Mouse (Mus musculus): ENCODE results near the gene Slc3a2. TPM values are rescaled to one million over a fixed set of nuclear protein-coding genes. Genes with fewer than 3 reads are reported as not detected.
"Not testable (repeated sequence)": the region's sequence is repeated elsewhere in the genome, so short reads cannot be mapped to it uniquely, and the experiment has no call there.

The Slc3a2 gene
- total and polyA plus RNA-seq, 3 experiments = 41.0 to 61.1 (median 42.2) TPM

GRCm38 (mm10) chr19:8721378-8721777 lies 1.8 kb downstream of the Slc3a2 start:
- WGBS = 63% methylated on average over 1 of the region's 1 CpGs
- Histone ChIP-seq H3K79me2 (replicated peaks; ENCODE audit: control insufficient read depth, insufficient read depth, low read length) (no peaks in the 10 kb centered on the region; the same call in 1 of the 2 replicates), H3K36me3 (ENCODE audit: control insufficient read depth, insufficient read depth, low read length) (peaks cover 28% of the 10 kb centered on the region), H3K9ac (ENCODE audit: low read depth, low read length) (no peak overlapping the region), H3K4me3 (no peak overlapping the region), H3K27ac (no peak overlapping the region), H3K4me1 (ENCODE audit: control insufficient read depth, insufficient read depth, low read length) (peaks cover 2% of the 10 kb centered on the region), H3K27me3 (ENCODE audit: control insufficient read depth, insufficient read depth, low read length) (no peaks in the 10 kb centered on the region)
- no peak for DNase-seq
- TF ChIP-seq CTCF (IDR thresholded peaks at IDR 0.05) (no peak), EP300 (IDR thresholded peaks at IDR 0.05; ENCODE audit: insufficient read depth, low read depth, low read length) (no peak), POLR2A (IDR thresholded peaks at IDR 0.05; ENCODE audit: insufficient read depth, low read depth, low read length) (no peak)
- intact Hi-C loops (cut with DNase I) = loop anchor here (5.0 kb wide), 2 partner anchors 81 to 96 kb away; partner anchors contain the start of genes Ttc9c and Zbtb3

GRCm38 (mm10) chr19:8719037-8719436 lies 4.1 kb downstream of the Slc3a2 start:
- H3K36me3 ChIP-seq (ENCODE audit: control insufficient read depth, insufficient read depth, low read length); H3K4me3 ChIP-seq; H3K79me2 ChIP-seq (replicated peaks; ENCODE audit: control insufficient read depth, insufficient read depth, low read length); H3K27ac ChIP-seq; H3K4me1 ChIP-seq (ENCODE audit: control insufficient read depth, insufficient read depth, low read length); H3K9ac ChIP-seq (ENCODE audit: low read depth, low read length); DNase-seq; H3K27me3 ChIP-seq (ENCODE audit: control insufficient read depth, insufficient read depth, low read length): not testable (repeated sequence)
- TF ChIP-seq CTCF (IDR thresholded peaks at IDR 0.05) = peak; percentile 23; the same call in 1 of the 2 replicates
- intact Hi-C loops (cut with DNase I) = loop anchor here (10.0 kb wide), 1 partner anchor 386 kb away; no protein-coding TSS in a partner anchor

GRCm38 (mm10) chr19:8718357-8718756 lies 4.8 kb downstream of the Slc3a2 start:
- Histone ChIP-seq H3K27me3 (ENCODE audit: control insufficient read depth, insufficient read depth, low read length) (no peaks in the 10 kb centered on the region), H3K27ac (no peak overlapping the region), H3K4me3 (no peak overlapping the region), H3K9ac (ENCODE audit: low read depth, low read length) (no peak overlapping the region), H3K36me3 (ENCODE audit: control insufficient read depth, insufficient read depth, low read length) (peaks cover 3% of the 10 kb centered on the region; the same call in 1 of the 2 replicates), H3K79me2 (replicated peaks; ENCODE audit: control insufficient read depth, insufficient read depth, low read length) (no peaks in the 10 kb centered on the region; the same call in 1 of the 2 replicates), H3K4me1 (ENCODE audit: control insufficient read depth, insufficient read depth, low read length) (peaks cover 4% of the 10 kb centered on the region)
- WGBS = 74% methylated on average over 3 of the region's 3 CpGs
- TF ChIP-seq POLR2A (IDR thresholded peaks at IDR 0.05; ENCODE audit: insufficient read depth, low read depth, low read length) = no peak
- 0 out of 2 replicates have a peak, but pooled peaks have one; percentile 25 for TF ChIP-seq EP300 (IDR thresholded peaks at IDR 0.05; ENCODE audit: insufficient read depth, low read depth, low read length)
- TF ChIP-seq CTCF (IDR thresholded peaks at IDR 0.05) = peak; percentile 91
- DNase-seq = peak; percentile 43 to 70
- intact Hi-C loops (cut with DNase I) = loop anchor here (10.0 kb wide), 1 partner anchor 386 kb away; no protein-coding TSS in a partner anchor

- H3K9ac ChIP-seq (ENCODE audit: low read depth, low read length) = no peak overlapping the region
- no peak overlapping the region for H3K4me3 ChIP-seq
- DNase-seq = no peak
- WGBS = 77% methylated on average over 10 of the region's 10 CpGs
- intact Hi-C loops (cut with DNase I) = loop anchor here (10.0 kb wide), 1 partner anchor 388 kb away; no protein-coding TSS in a partner anchor
- peaks cover 5% of the 10 kb centered on the region for H3K4me1 ChIP-seq (ENCODE audit: control insufficient read depth, insufficient read depth, low read length)
- no peak overlapping the region for H3K27ac ChIP-seq
- no peaks in the 10 kb centered on the region; the same call in 1 of the 2 replicates for H3K79me2 ChIP-seq (replicated peaks; ENCODE audit: control insufficient read depth, insufficient read depth, low read length)
- H3K36me3 ChIP-seq (ENCODE audit: control insufficient read depth, insufficient read depth, low read length) = peaks cover 8% of the 10 kb centered on the region
- H3K27me3 ChIP-seq (ENCODE audit: control insufficient read depth, insufficient read depth, low read length) = no peaks in the 10 kb centered on the region
- TF ChIP-seq CTCF (IDR thresholded peaks at IDR 0.05) (no peak), EP300 (IDR thresholded peaks at IDR 0.05; ENCODE audit: insufficient read depth, low read depth, low read length) (no peak), POLR2A (IDR thresholded peaks at IDR 0.05; ENCODE audit: insufficient read depth, low read depth, low read length) (no peak)
Observed at GRCm38 (mm10) chr19:8716767-8717475, 6.2 kb downstream of the Slc3a2 start.

GRCm38 (mm10) chr19:8715868-8716766 lies 7.1 kb downstream of the Slc3a2 start:
- DNase-seq = no peak
- Histone ChIP-seq H3K36me3 (ENCODE audit: control insufficient read depth, insufficient read depth, low read length) (peaks cover 14% of the 10 kb centered on the region), H3K9ac (ENCODE audit: low read depth, low read length) (no peak overlapping the region), H3K4me3 (no peak overlapping the region), H3K27ac (no peak overlapping the region), H3K79me2 (replicated peaks; ENCODE audit: control insufficient read depth, insufficient read depth, low read length) (no peaks in the 10 kb centered on the region), H3K27me3 (ENCODE audit: control insufficient read depth, insufficient read depth, low read length) (no peaks in the 10 kb centered on the region), H3K4me1 (ENCODE audit: control insufficient read depth, insufficient read depth, low read length) (peaks cover 9% of the 10 kb centered on the region)
- 92% methylated on average over 10 of the region's 10 CpGs for WGBS
- intact Hi-C loops (cut with DNase I) = loop anchor here (10.0 kb wide), 1 partner anchor 389 kb away; no protein-coding TSS in a partner anchor
- TF ChIP-seq CTCF (IDR thresholded peaks at IDR 0.05) (no peak), POLR2A (IDR thresholded peaks at IDR 0.05; ENCODE audit: insufficient read depth, low read depth, low read length) (no peak), EP300 (IDR thresholded peaks at IDR 0.05; ENCODE audit: insufficient read depth, low read depth, low read length) (no peak)
